Mouse (Mus musculus): ENCODE data around the gene Gm49393. TPM values are rescaled to one million over a fixed set of nuclear protein-coding genes. Genes with fewer than 3 reads are reported as not detected.

Gm49393 gene
- total RNA-seq, 2 experiments from 2014 or later, result 0.67 TPM; not detected in 1

DNA sequence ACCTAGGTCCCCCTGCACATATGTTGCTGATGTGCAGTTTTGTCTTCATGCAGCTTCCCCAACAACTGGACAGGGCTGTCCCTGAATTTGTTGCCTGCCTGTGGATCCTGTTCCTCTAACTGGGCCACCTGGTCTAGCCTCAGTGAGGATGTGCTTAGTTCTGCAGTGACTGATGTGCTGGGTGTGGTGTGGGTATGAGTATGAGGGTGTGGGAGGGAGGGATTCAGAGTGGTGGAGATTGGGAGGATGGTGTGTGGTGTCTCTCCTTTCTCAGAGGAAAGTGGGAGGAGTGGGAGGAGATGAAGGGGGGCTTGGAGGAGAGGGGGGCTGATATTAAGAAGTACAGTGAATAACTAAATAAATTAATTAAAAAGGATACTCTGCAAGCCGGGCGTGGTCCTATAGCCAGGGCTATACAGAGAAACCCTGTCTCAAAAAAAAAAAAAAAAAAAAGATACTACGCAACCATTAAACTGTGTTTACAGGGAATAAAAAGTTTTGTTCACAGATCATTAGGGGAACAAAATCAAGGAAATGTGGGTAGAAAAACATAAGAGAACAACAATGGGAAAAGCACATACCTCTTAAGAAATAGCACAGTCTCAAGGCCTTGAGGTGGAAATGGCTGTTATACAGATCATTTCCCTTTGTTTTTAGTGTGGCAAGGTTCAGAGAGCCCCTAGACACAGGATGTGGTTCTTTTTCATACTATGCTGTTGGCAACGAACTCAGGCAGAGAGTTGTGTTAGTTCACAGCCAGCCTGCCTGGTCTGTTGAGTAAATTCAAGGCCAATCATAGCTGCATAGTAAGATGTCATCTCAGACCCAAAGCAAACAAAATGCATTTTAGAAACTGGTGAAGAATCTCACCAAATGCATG lies 86.9 kb downstream of the Gm49393 start:
- Histone ChIP-seq H3K27ac (peak overlapping the region; percentile 72), H3K4me3 (no peak overlapping the region)
- no peak for TF ChIP-seq CTCF (IDR thresholded peaks at IDR 0.05)
- DNase-seq, result no peak
- intact Hi-C loops (cut with DNase I), result loop anchor here (10.0 kb wide), 1 partner anchor 46 kb away; the partner anchor contains the start of genes Ctla2b and Gm49392

- TF ChIP-seq CTCF (IDR thresholded peaks at IDR 0.05), result no peak
- intact Hi-C loops (cut with DNase I), result loop anchor here (10.0 kb wide), 1 partner anchor 52 kb away; the partner anchor contains the start of genes Ctla2b and Gm49392
- DNase-seq, result no peak
- H3K4me3 ChIP-seq, result no peak overlapping the region
- no peak overlapping the region for H3K27ac ChIP-seq
These were observed 92.2 kb downstream of the Gm49393 start for GRCm38 (mm10) chr13:60843153-60843552.

DNA sequence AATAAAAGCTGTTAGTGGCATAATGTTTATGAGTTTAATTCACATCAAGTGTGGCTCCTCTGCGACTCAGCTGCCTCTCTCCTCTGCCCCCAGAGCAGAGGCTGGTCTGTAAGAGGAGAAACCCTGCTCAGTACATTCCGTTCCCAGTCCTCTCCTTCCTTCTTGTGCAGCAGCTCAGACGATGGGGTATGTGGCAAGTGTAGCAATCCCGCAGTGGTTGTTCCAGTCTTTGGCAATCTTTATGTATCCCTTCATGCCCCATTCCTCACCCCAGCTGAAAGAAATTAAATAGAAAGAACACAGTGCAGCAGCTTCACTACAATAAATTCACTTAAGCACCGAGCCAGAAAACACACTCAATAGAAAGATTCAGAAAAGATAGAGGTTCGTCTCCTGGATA lies 92.7 kb downstream of the Gm49393 start:
- Histone ChIP-seq H3K27ac (no peak overlapping the region), H3K4me3 (no peak overlapping the region)
- no peak for DNase-seq
- no peak for TF ChIP-seq CTCF (IDR thresholded peaks at IDR 0.05)
- intact Hi-C loops (cut with DNase I), result loop anchor here (10.0 kb wide), 1 partner anchor 52 kb away; the partner anchor contains the start of genes Ctla2b and Gm49392

DNA sequence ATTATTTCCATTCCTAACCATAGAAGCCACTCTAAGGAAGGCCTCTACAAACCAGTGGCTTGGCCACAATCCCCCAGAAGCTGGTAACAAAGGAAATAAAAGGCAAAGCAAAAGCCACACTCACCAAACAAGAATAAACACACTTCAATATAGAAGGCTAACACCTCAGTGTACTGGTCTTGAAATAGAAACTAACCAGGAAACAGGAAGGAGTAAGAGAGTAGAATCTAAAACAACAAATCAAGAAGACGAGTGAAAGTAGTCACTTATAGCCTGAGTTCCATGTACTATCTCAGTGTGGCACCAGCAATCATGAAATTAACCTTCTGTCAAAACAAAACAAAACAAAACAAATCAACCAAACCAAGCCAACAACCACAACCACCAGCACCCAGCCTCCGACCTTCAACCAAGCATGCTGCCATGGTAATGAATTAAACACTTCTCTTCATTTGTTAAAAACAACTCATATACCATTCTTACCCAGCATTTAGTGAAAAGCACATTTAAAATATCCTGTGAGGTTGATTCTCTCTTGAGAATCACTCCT lies 96.0 kb downstream of the Gm49393 start:
- intact Hi-C loops (cut with DNase I), result no loop called here
- H3K4me3 ChIP-seq, result no peak overlapping the region
- no peak for TF ChIP-seq CTCF (IDR thresholded peaks at IDR 0.05)
- no peak overlapping the region for H3K27ac ChIP-seq
- DNase-seq, result no peak

- TF ChIP-seq CTCF (IDR thresholded peaks at IDR 0.05), result peak; percentile 49
- intact Hi-C loops (cut with DNase I), result no loop called here
- no peak overlapping the region for H3K27ac ChIP-seq
- peak; percentile 26 for DNase-seq
- H3K4me3 ChIP-seq, result no peak overlapping the region
These were observed 109.3 kb downstream of the Gm49393 start for GRCm38 (mm10) chr13:60826052-60826451.

GRCm38 (mm10) chr13:60820486-60821175 lies 114.8 kb downstream of the Gm49393 start:
- H3K4me3 ChIP-seq, result no peak overlapping the region
- H3K27ac ChIP-seq, result no peak overlapping the region
- no peak for TF ChIP-seq CTCF (IDR thresholded peaks at IDR 0.05)
- no peak for DNase-seq
- intact Hi-C loops (cut with DNase I), result no loop called here

GRCm38 (mm10) chr13:60819469-60819868 lies 115.9 kb downstream of the Gm49393 start:
- intact Hi-C loops (cut with DNase I), result loop anchor here (2.0 kb wide), 1 partner anchor 61 kb away; no protein-coding TSS in a partner anchor
- peak; percentile 28 for DNase-seq
- peak; percentile 59 for TF ChIP-seq CTCF (IDR thresholded peaks at IDR 0.05)
- Histone ChIP-seq H3K4me3 (no peak overlapping the region), H3K27ac (no peak overlapping the region)

DNA sequence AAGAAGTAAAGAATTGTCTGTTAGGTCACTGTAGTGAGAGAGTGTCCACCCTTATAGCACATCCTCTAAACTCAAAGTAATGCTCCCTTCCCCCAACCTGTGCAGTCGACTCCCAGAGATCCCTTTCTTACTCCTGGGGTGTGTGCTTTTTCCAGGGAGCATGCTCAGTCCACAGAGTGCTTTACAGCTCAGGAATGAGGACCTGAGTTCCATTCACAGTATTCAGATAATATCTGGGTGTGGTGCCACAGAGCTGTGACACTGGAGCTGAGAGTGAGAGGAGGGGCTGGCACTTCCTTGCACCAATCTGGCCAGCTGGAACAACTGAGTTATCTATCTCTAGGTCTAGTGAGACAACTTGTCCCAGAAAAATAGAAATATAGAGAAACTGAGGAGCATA lies 121.7 kb downstream of the Gm49393 start:
- no peak for TF ChIP-seq CTCF (IDR thresholded peaks at IDR 0.05)
- H3K4me3 ChIP-seq, result no peak overlapping the region
- intact Hi-C loops (cut with DNase I), result no loop called here
- no peak overlapping the region for H3K27ac ChIP-seq
- no peak for DNase-seq

- Histone ChIP-seq H3K4me3 (no peak overlapping the region), H3K27ac (no peak overlapping the region)
- DNase-seq, result no peak
- intact Hi-C loops (cut with DNase I), result no loop called here
- TF ChIP-seq CTCF (IDR thresholded peaks at IDR 0.05), result no peak
These were observed 122.6 kb downstream of the Gm49393 start for GRCm38 (mm10) chr13:60812768-60813167.

- DNase-seq, result no peak
- no peak overlapping the region for H3K27ac ChIP-seq
- no peak for TF ChIP-seq CTCF (IDR thresholded peaks at IDR 0.05)
- no peak overlapping the region for H3K4me3 ChIP-seq
- intact Hi-C loops (cut with DNase I), result no loop called here
These were observed 125.7 kb downstream of the Gm49393 start for GRCm38 (mm10) chr13:60809690-60810089.

Other genes with a start within 250 kb of the Gm49393 start
- gene BC051665, start 149.2 kb downstream of the Gm49393 start, total RNA-seq (2021), result not detected
- not detected for gene Ctsll3, start 132.7 kb downstream of the Gm49393 start, total RNA-seq (2021)
- gene 4930486L24Rik, start 71.1 kb downstream of the Gm49393 start, total RNA-seq (2021), result under 1 TPM in 1 of 2 experiments, not detected in 1; 0.66 TPM
- under 1 TPM in 1 of 2 experiments, not detected in 1; 0.42 TPM for gene Gm49392, start 38.7 kb downstream of the Gm49393 start, total RNA-seq (2021)
- 1 to 10 TPM; 1.5 to 1.9 TPM for gene Ctla2b, start 38.1 kb downstream of the Gm49393 start, total RNA-seq (2021)
- gene Tpbpb, start 30.7 kb downstream of the Gm49393 start, total RNA-seq (2021), result not detected
- gene Gm49391, start 981 bp upstream of the Gm49393 start, total RNA-seq (2021), result 1 to 10 TPM in 1 of 2 experiments, not detected in 1; 4.7 TPM
- gene Ctla2a, start 1.0 kb upstream of the Gm49393 start, total RNA-seq (2021), result 10 to 100 TPM; 29.3 to 29.6 TPM
- gene Tpbpa, start 6.4 kb upstream of the Gm49393 start, total RNA-seq (2021), result not detected
- gene Ctsj, start 70.4 kb upstream of the Gm49393 start, total RNA-seq (2021), result not detected
- gene Ctsq, start 105.0 kb upstream of the Gm49393 start, total RNA-seq (2021), result not detected
- gene Ctsr, start 228.7 kb upstream of the Gm49393 start, total RNA-seq (2021), result not detected

All from gastrocnemius, adult 2 months (tissue).